Mouse (Mus musculus) stomach, embryonic 14.5 days (tissue): ENCODE data around the gene Rab30. TPM values are rescaled to one million over a fixed set of nuclear protein-coding genes. Genes with fewer than 3 reads are reported as not detected.
"Not testable (repeated sequence)": the region's sequence is repeated elsewhere in the genome, so short reads cannot be mapped to it uniquely, and the experiment has no call there.

Source experiments
- ATAC-seq: fragments of 200-750 bp; cut with Nextera tagmentation; 2 replicates; pipeline ENCODE4 v1.8.0; 2017; ENCODE audit warnings: low read depth, moderate TSS enrichment; ENCODE audit not compliant: insufficient number of reproducible peaks, insufficient read depth, low FRiP score
- H3K27ac ChIP-seq: fragments of 300-500 bp; sonication (generic); 2 replicates; pipeline ENCODE4 v1.5.1; 2014; ENCODE audit warnings: mild to moderate bottlenecking, low read length, moderate library complexity, mixed read lengths
- H3K27me3 ChIP-seq: fragments of 300-500 bp; sonication (generic); 2 replicates; pipeline ENCODE4 v1.6.1; 2014; ENCODE audit warnings: low read length, control low read depth, mixed read lengths; ENCODE audit not compliant: control insufficient read depth, insufficient read depth
- H3K36me3 ChIP-seq: fragments of 300-500 bp; sonication (generic); 2 replicates; pipeline ENCODE4 v1.6.1; 2014; ENCODE audit warnings: mild to moderate bottlenecking, control low read depth, low read length, moderate library complexity, mixed read lengths; ENCODE audit not compliant: control insufficient read depth, insufficient read depth
- H3K4me1 ChIP-seq: fragments of 300-500 bp; sonication (generic); 2 replicates; pipeline ENCODE4 v1.6.1; 2014; ENCODE audit warnings: low read length, control low read depth, mixed read lengths; ENCODE audit not compliant: control insufficient read depth, insufficient read depth
- H3K4me2 ChIP-seq: fragments of 300-500 bp; sonication (generic); replicated peaks from 2 replicates; pipeline ENCODE4 v1.6.1; 2014; ENCODE audit warnings: low read depth, low read length, control low read depth
- H3K4me3 ChIP-seq: fragments of 300-500 bp; sonication (generic); 2 replicates; pipeline ENCODE4 v1.5.1; 2014; ENCODE audit warnings: low read depth, low read length, control low read depth
- H3K9ac ChIP-seq: fragments of 300-500 bp; sonication (generic); replicated peaks from 2 replicates; pipeline ENCODE4 v1.6.1; 2014; ENCODE audit warnings: low read depth, mild to moderate bottlenecking, control low read depth, low read length, moderate library complexity, mixed read lengths
- H3K9me3 ChIP-seq: fragments of 300-500 bp; sonication (generic); 2 replicates; pipeline ENCODE4 v1.6.1; 2016; ENCODE audit warnings: low read depth, low read length, control low read depth; ENCODE audit not compliant: control insufficient read depth
- WGBS: fragments of 180-500 bp; shearing (Covaris S2); extraction: QIAGEN DNeasy Blood & Tissue Kit; methylation state at CpG from one replicate; pipeline ENCODE4 v1.1.7; 2014; 5-methylcytosine and 5-hydroxymethylcytosine counted together
- polyA plus RNA-seq: library from polyadenylated mRNA; unstranded; fragments of >200 nt; fragmentation: Nextera tagmentation; extraction: Ambion mirVana; gene quantifications from 2 replicates; pipeline ENCODE4 v1.2.1, GENCODE M21; 2014

The Rab30 gene
- polyA plus RNA-seq, 1 experiment from 2014 or later, result 31.8 TPM

GRCm38 (mm10) chr7:92720156-92720905, 21.1 kb upstream of the Rab30 start:
- Histone ChIP-seq H3K36me3 (no peaks in the 10 kb centered on the region), H3K27ac (no peak overlapping the region), H3K9ac (no peak overlapping the region), H3K9me3 (no peaks in the 10 kb centered on the region), H3K4me3 (no peak overlapping the region), H3K4me2 (no peak overlapping the region), H3K4me1 (no peaks in the 10 kb centered on the region), H3K27me3 (no peaks in the 10 kb centered on the region)
- ATAC-seq, result no peak
- WGBS, result 60% methylated on average over 3 of the region's 3 CpGs

GRCm38 (mm10) chr7:92723750-92724149, 17.7 kb upstream of the Rab30 start:
- H3K27ac ChIP-seq, result no peak overlapping the region
- no peaks in the 10 kb centered on the region for H3K4me1 ChIP-seq
- H3K4me2 ChIP-seq, result no peak overlapping the region
- H3K27me3 ChIP-seq, result no peaks in the 10 kb centered on the region
- no peak overlapping the region for H3K9ac ChIP-seq
- WGBS, result 26% methylated on average over 3 of the region's 3 CpGs
- no peaks in the 10 kb centered on the region for H3K36me3 ChIP-seq
- ATAC-seq, result no peak
- no peak overlapping the region for H3K4me3 ChIP-seq
- H3K9me3 ChIP-seq, result no peaks in the 10 kb centered on the region

DNA sequence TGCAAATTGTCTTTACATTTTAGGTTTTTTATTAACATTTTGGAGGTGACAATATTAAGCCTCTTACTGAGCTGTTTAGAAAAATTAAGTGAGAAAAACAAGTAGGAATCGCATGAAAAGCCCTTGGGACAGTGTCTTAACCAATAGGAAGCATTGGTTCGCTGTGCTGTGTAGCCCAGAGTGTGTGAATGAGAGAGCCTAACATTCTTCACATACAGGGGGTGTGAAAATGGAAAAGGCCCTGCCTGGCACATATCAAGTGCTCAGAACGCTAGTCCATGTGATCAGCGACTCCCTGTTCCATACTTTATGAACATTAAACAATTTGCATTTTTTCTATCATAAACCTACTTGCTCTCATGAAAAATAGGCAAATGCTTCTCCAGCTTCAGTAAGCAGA, 17.1 kb upstream of the Rab30 start:
- Histone ChIP-seq H3K27ac (no peak overlapping the region), H3K9ac (no peak overlapping the region), H3K9me3 (no peaks in the 10 kb centered on the region), H3K36me3 (no peaks in the 10 kb centered on the region), H3K4me1 (no peaks in the 10 kb centered on the region), H3K4me2 (no peak overlapping the region), H3K27me3 (no peaks in the 10 kb centered on the region), H3K4me3 (no peak overlapping the region)
- ATAC-seq, result no peak
- 66% methylated on average over 4 of the region's 4 CpGs for WGBS

DNA sequence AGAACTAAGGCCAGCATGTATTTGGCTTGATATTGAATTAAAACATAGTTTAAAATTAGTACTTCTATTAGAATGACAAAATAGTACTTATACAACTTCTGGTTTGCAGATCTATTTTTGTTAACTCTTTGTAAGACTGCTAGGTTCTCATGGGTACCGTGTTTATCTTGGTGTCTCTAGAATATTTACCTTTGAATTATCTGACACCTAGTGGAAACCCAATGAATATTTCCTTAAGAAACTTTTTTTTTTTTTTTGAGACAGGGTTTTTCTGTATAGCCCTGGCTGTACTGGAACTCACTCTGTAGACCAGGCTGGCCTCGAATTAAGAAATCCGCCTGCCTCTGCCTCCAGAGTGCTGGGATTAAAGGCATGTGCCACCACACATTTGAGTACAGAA, 11.8 kb upstream of the Rab30 start:
- H3K36me3 ChIP-seq, H3K27ac ChIP-seq, H3K27me3 ChIP-seq, H3K4me2 ChIP-seq, H3K9me3 ChIP-seq, H3K4me3 ChIP-seq, H3K4me1 ChIP-seq, H3K9ac ChIP-seq, ATAC-seq: not testable (repeated sequence)
- WGBS, result 73% methylated on average over 3 of the region's 3 CpGs

DNA sequence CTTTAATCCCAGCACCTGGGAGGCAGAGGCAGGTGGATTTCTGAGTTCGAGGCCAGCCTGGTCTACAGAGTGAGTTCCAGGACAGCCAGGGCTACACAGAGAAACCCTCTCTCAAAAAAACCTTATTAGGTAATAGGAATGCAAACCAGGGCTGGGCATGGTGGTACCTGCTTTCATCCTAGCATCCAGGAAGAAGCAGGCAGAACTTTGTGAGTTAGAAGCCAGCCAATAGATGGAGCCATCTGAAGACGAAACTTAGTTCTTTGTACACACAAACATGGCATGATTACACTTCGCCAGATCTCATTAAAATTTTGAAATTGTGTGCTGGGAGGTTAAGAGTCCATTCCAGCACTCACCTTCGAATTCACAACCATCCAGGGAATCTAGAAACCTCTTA, 10.9 kb upstream of the Rab30 start:
- no peaks in the 10 kb centered on the region for H3K9me3 ChIP-seq
- no peak for ATAC-seq
- H3K4me1 ChIP-seq, result no peaks in the 10 kb centered on the region
- H3K27me3 ChIP-seq, result no peaks in the 10 kb centered on the region
- H3K4me3 ChIP-seq, result no peak overlapping the region
- H3K4me2 ChIP-seq, result no peak overlapping the region
- no peak overlapping the region for H3K9ac ChIP-seq
- H3K36me3 ChIP-seq, result peaks cover 7% of the 10 kb centered on the region; the same call in 1 of the 2 replicates
- H3K27ac ChIP-seq, result no peak overlapping the region
- 74% methylated on average over 4 of the region's 4 CpGs for WGBS

- peaks cover 10% of the 10 kb centered on the region; the same call in 1 of the 2 replicates for H3K36me3 ChIP-seq
- H3K9me3 ChIP-seq, result no peaks in the 10 kb centered on the region
- H3K27me3 ChIP-seq, result no peaks in the 10 kb centered on the region
- H3K4me2 ChIP-seq, result no peak overlapping the region
- no peak overlapping the region for H3K9ac ChIP-seq
- ATAC-seq, result no peak
- H3K4me1 ChIP-seq, result no peaks in the 10 kb centered on the region
- WGBS, result 54% methylated on average over 3 of the region's 3 CpGs
- no peak overlapping the region for H3K4me3 ChIP-seq
- H3K27ac ChIP-seq, result no peak overlapping the region
Observed at GRCm38 (mm10) chr7:92730959-92731358, 10.4 kb upstream of the Rab30 start.

- no peak for ATAC-seq
- Histone ChIP-seq H3K9me3 (no peaks in the 10 kb centered on the region), H3K4me2 (no peak overlapping the region), H3K4me3 (no peak overlapping the region), H3K27ac (no peak overlapping the region), H3K9ac (no peak overlapping the region), H3K36me3 (peaks cover 16% of the 10 kb centered on the region; the same call in 1 of the 2 replicates), H3K27me3 (no peaks in the 10 kb centered on the region), H3K4me1 (no peaks in the 10 kb centered on the region)
- WGBS, result 92% methylated on average over 7 of the region's 7 CpGs
Observed at GRCm38 (mm10) chr7:92732136-92732535, 9.3 kb upstream of the Rab30 start.

DNA sequence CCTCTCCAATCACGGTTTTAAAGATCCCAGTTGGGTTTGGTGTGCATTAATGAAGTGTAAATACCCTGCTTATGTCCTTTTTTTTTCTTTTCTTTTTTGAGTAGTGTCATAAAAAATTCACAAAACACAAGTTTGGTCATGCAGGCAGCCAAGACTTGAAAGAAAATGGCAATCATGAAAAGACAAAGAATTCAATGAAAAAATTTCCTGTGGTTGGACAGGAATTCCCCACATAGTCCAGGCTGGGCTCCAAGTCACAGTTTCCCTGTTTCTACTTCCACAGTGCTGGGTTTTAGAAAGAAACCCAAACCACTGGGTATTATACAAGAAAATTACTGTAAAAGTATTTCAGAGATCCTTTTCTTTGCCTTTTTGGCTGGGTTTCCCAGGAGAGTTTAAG, 3.8 kb upstream of the Rab30 start:
- Histone ChIP-seq H3K27ac (no peak overlapping the region), H3K36me3 (peaks cover 32% of the 10 kb centered on the region), H3K4me1 (0 out of 2 replicates have a peak, but pooled peaks cover 5% of the 10 kb centered on the region), H3K9me3 (no peaks in the 10 kb centered on the region), H3K27me3 (no peaks in the 10 kb centered on the region), H3K4me3 (no peak overlapping the region), H3K4me2 (no peak overlapping the region), H3K9ac (no peak overlapping the region)
- ATAC-seq, result no peak
- 73% methylated on average over 1 of the region's 1 CpGs for WGBS

DNA sequence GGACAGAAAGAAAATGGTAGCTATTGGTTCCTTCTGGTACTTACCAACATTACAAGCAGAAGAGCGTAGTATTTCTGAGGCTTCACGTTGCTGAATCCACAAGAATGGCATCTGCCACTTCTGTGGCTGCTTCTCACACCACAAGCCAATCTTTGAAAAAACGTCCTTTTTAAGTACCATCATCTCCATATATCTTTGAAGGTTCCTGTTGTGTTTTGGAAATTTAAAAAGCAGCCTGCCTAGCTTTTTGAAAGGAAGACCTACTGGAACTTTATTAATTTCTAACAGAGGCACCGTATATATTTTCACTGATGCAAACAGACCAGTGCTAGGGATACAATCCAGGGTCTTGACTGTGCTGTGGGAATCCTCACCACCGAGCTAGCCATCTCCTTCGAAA, 1.4 kb upstream of the Rab30 start:
- WGBS, result 30% methylated on average over 6 of the region's 6 CpGs
- Histone ChIP-seq H3K27ac (no peak overlapping the region), H3K9me3 (no peaks in the 10 kb centered on the region), H3K36me3 (peaks cover 25% of the 10 kb centered on the region), H3K27me3 (no peaks in the 10 kb centered on the region), H3K9ac (peak overlapping the region; percentile 93), H3K4me1 (peaks cover 17% of the 10 kb centered on the region; the same call in 1 of the 2 replicates), H3K4me2 (peak overlapping the region; percentile 74), H3K4me3 (peak overlapping the region; percentile 76)
- no peak for ATAC-seq
